Mouse (Mus musculus): Measurements from ENCODE around the gene Rhbdf2. TPM values are rescaled to one million over a fixed set of nuclear protein-coding genes. Genes with fewer than 3 reads are reported as not detected.

Gene Rhbdf2
- polyA plus RNA-seq, 1 experiment from 2014 or later = 1.2 TPM

GRCm38 (mm10) chr11:116589020-116589531, 37.7 kb downstream of the Rhbdf2 start:
- H3K4me2 ChIP-seq (replicated peaks) = no peak overlapping the region; the same call in 1 of the 2 replicates
- 0 out of 2 replicates have a peak overlapping the region, but pooled peaks have one; percentile 26 for H3K9ac ChIP-seq
- no peak overlapping the region for H3K27ac ChIP-seq
- WGBS = 18% methylated on average over 14 of the region's 14 CpGs
- H3K4me1 ChIP-seq (replicated peaks; ENCODE audit: control insufficient read depth, insufficient read depth, low read length) = peaks cover 7% of the 10 kb centered on the region; the same call in 1 of the 2 replicates
- no peaks in the 10 kb centered on the region for H3K36me3 ChIP-seq (replicated peaks; ENCODE audit: control insufficient read depth, insufficient read depth)
- no peaks in the 10 kb centered on the region for H3K27me3 ChIP-seq (ENCODE audit: control insufficient read depth, insufficient read depth, low read length)
- H3K4me3 ChIP-seq (replicated peaks; ENCODE audit: low read length) = no peak overlapping the region
- H3K9me3 ChIP-seq (ENCODE audit: control insufficient read depth, low read length) = no peaks in the 10 kb centered on the region
- peak; percentile 41; the same call in 1 of the 2 replicates for ATAC-seq (ENCODE audit: low FRiP score)
- DNase-seq (ENCODE audit: low spot score) = peak; percentile 57

GRCm38 (mm10) chr11:116586801-116587631, 39.8 kb downstream of the Rhbdf2 start:
- no peaks in the 10 kb centered on the region for H3K36me3 ChIP-seq (replicated peaks; ENCODE audit: control insufficient read depth, insufficient read depth)
- no peak overlapping the region for H3K27ac ChIP-seq
- no peaks in the 10 kb centered on the region for H3K9me3 ChIP-seq (ENCODE audit: control insufficient read depth, low read length)
- WGBS = 20% methylated on average over 23 of the region's 23 CpGs
- peak overlapping the region; percentile 19 for H3K4me2 ChIP-seq (replicated peaks)
- DNase-seq (ENCODE audit: low spot score) (peak; percentile 76), ATAC-seq (ENCODE audit: low FRiP score) (0 out of 2 replicates have a peak, but pooled peaks have one; percentile 44)
- no peak overlapping the region for H3K4me3 ChIP-seq (replicated peaks; ENCODE audit: low read length)
- peaks cover 7% of the 10 kb centered on the region; the same call in 1 of the 2 replicates for H3K4me1 ChIP-seq (replicated peaks; ENCODE audit: control insufficient read depth, insufficient read depth, low read length)
- no peak overlapping the region for H3K9ac ChIP-seq
- no peaks in the 10 kb centered on the region for H3K27me3 ChIP-seq (ENCODE audit: control insufficient read depth, insufficient read depth, low read length)

- no peaks in the 10 kb centered on the region for H3K27me3 ChIP-seq (ENCODE audit: control insufficient read depth, insufficient read depth, low read length)
Measured at GRCm38 (mm10) chr11:116586310-116586709, 40.5 kb downstream of the Rhbdf2 start, which contains the start of gene Aanat. Gene Aanat (plus strand): TSS chr11:116586432.

GRCm38 (mm10) chr11:116585682-116586081, 41.1 kb downstream of the Rhbdf2 start:
- ATAC-seq (ENCODE audit: low FRiP score) = no peak
- Histone ChIP-seq H3K4me2 (replicated peaks) (no peak overlapping the region), H3K36me3 (replicated peaks; ENCODE audit: control insufficient read depth, insufficient read depth) (no peaks in the 10 kb centered on the region), H3K4me1 (replicated peaks; ENCODE audit: control insufficient read depth, insufficient read depth, low read length) (peaks cover 11% of the 10 kb centered on the region; the same call in 1 of the 2 replicates), H3K27me3 (ENCODE audit: control insufficient read depth, insufficient read depth, low read length) (no peaks in the 10 kb centered on the region), H3K27ac (no peak overlapping the region), H3K9me3 (ENCODE audit: control insufficient read depth, low read length) (no peaks in the 10 kb centered on the region), H3K9ac (no peak overlapping the region), H3K4me3 (replicated peaks; ENCODE audit: low read length) (no peak overlapping the region)
- WGBS = 90% methylated on average over 6 of the region's 6 CpGs
- no peak for DNase-seq (ENCODE audit: low spot score)

More at GRCm38 (mm10) chr11:116586310-116586709, 40.5 kb downstream of the Rhbdf2 start, which contains the start of gene Aanat:
- DNase-seq (ENCODE audit: low spot score) (no peak), ATAC-seq (ENCODE audit: low FRiP score) (no peak)
- H3K36me3 ChIP-seq (replicated peaks; ENCODE audit: control insufficient read depth, insufficient read depth) = no peaks in the 10 kb centered on the region
- no peak within 1 kb of the TSS for H3K9ac ChIP-seq
- H3K4me3 ChIP-seq (replicated peaks; ENCODE audit: low read length) = no peak within 1 kb of the TSS
- peak within 1 kb of the TSS; percentile 19 for H3K4me2 ChIP-seq (replicated peaks)
- peaks cover 11% of the 10 kb centered on the region; the same call in 1 of the 2 replicates for H3K4me1 ChIP-seq (replicated peaks; ENCODE audit: control insufficient read depth, insufficient read depth, low read length)
- 58% methylated on average over 5 of the region's 5 CpGs for WGBS
- no peaks in the 10 kb centered on the region for H3K9me3 ChIP-seq (ENCODE audit: control insufficient read depth, low read length)
- no peak within 1 kb of the TSS for H3K27ac ChIP-seq

GRCm38 (mm10) chr11:116581376-116581814, 45.4 kb downstream of the Rhbdf2 start, which contains the start of gene Ube2o:
Gene Ube2o (minus strand): TSS chr11:116581447.
- 1% methylated on average over 46 of the region's 51 CpGs for WGBS
- ATAC-seq (ENCODE audit: low FRiP score) (peak; percentile 85), DNase-seq (ENCODE audit: low spot score) (peak; percentile 88)
- Histone ChIP-seq H3K9ac (peak within 1 kb of the TSS; percentile 76), H3K4me1 (replicated peaks; ENCODE audit: control insufficient read depth, insufficient read depth, low read length) (peaks cover 36% of the 10 kb centered on the region), H3K36me3 (replicated peaks; ENCODE audit: control insufficient read depth, insufficient read depth) (no peaks in the 10 kb centered on the region), H3K4me2 (replicated peaks) (peak within 1 kb of the TSS; percentile 65), H3K9me3 (ENCODE audit: control insufficient read depth, low read length) (no peaks in the 10 kb centered on the region), H3K4me3 (replicated peaks; ENCODE audit: low read length) (peak within 1 kb of the TSS; percentile 59), H3K27me3 (ENCODE audit: control insufficient read depth, insufficient read depth, low read length) (no peaks in the 10 kb centered on the region), H3K27ac (peak within 1 kb of the TSS; percentile 96)

GRCm38 (mm10) chr11:116580711-116581375, 46.0 kb downstream of the Rhbdf2 start:
- WGBS = under 1% methylated on average over 67 of the region's 91 CpGs

GRCm38 (mm10) chr11:116580031-116580652, 46.7 kb downstream of the Rhbdf2 start:
- no peak for DNase-seq (ENCODE audit: low spot score)
- peak overlapping the region; percentile 59 for H3K4me3 ChIP-seq (replicated peaks; ENCODE audit: low read length)
- peak overlapping the region; percentile 65 for H3K4me2 ChIP-seq (replicated peaks)
- whole genome bisulfite sequencing = 21% methylated on average over 10 of the region's 10 CpGs
- H3K9ac ChIP-seq = peak overlapping the region; percentile 76
- H3K4me1 ChIP-seq (replicated peaks; ENCODE audit: control insufficient read depth, insufficient read depth, low read length) = peaks cover 48% of the 10 kb centered on the region
- no peaks in the 10 kb centered on the region for H3K27me3 ChIP-seq (ENCODE audit: control insufficient read depth, insufficient read depth, low read length)
- 0 out of 2 replicates have a peak, but pooled peaks have one; percentile 8 for ATAC-seq (ENCODE audit: low FRiP score)
- peak overlapping the region; percentile 96 for H3K27ac ChIP-seq
- no peaks in the 10 kb centered on the region for H3K36me3 ChIP-seq (replicated peaks; ENCODE audit: control insufficient read depth, insufficient read depth)
- H3K9me3 ChIP-seq (ENCODE audit: control insufficient read depth, low read length) = no peaks in the 10 kb centered on the region

More at GRCm38 (mm10) chr11:116580711-116581375, 46.0 kb downstream of the Rhbdf2 start:
- ATAC-seq (ENCODE audit: low FRiP score) (peak; percentile 77), DNase-seq (ENCODE audit: low spot score) (peak; percentile 50)
- Histone ChIP-seq H3K36me3 (replicated peaks; ENCODE audit: control insufficient read depth, insufficient read depth) (no peaks in the 10 kb centered on the region), H3K9ac (peak overlapping the region; percentile 76), H3K4me1 (replicated peaks; ENCODE audit: control insufficient read depth, insufficient read depth, low read length) (peaks cover 41% of the 10 kb centered on the region), H3K4me3 (replicated peaks; ENCODE audit: low read length) (peak overlapping the region; percentile 59), H3K27me3 (ENCODE audit: control insufficient read depth, insufficient read depth, low read length) (no peaks in the 10 kb centered on the region), H3K9me3 (ENCODE audit: control insufficient read depth, low read length) (no peaks in the 10 kb centered on the region), H3K4me2 (replicated peaks) (peak overlapping the region; percentile 65), H3K27ac (peak overlapping the region; percentile 96)

- DNase-seq (ENCODE audit: low spot score) (no peak), ATAC-seq (ENCODE audit: low FRiP score) (no peak)
- Histone ChIP-seq H3K4me3 (replicated peaks; ENCODE audit: low read length) (0 out of 2 replicates have a peak overlapping the region, but pooled peaks have one; percentile 59), H3K4me1 (replicated peaks; ENCODE audit: control insufficient read depth, insufficient read depth, low read length) (peaks cover 55% of the 10 kb centered on the region), H3K4me2 (replicated peaks) (peak overlapping the region; percentile 65), H3K27me3 (ENCODE audit: control insufficient read depth, insufficient read depth, low read length) (no peaks in the 10 kb centered on the region), H3K36me3 (replicated peaks; ENCODE audit: control insufficient read depth, insufficient read depth) (no peaks in the 10 kb centered on the region), H3K27ac (no peak overlapping the region), H3K9ac (no peak overlapping the region), H3K9me3 (ENCODE audit: control insufficient read depth, low read length) (no peaks in the 10 kb centered on the region)
- 95% methylated on average over 3 of the region's 3 CpGs for WGBS
Measured at GRCm38 (mm10) chr11:116579280-116579679, 47.5 kb downstream of the Rhbdf2 start.
